Mouse (Mus musculus): Measurements from ENCODE around the gene Strn3.

DNA sequence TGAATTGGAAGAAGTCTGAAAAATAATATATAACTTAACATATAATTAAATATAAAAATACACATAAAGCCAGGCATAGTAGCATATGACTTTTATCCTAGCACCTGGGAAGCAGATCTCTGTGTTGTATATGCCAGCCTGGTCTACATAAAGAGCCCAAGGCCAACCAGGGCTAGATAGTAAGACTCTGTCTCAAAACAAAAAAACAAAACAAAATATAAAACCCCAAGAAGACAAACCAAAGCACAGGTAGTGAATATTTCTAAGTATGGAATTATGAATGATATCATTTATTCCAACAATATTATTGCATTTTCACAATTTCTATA, 68.4 kb downstream of the Strn3 start:
- TF ChIP-seq CTCF (conservative IDR thresholded peaks at IDR 0.05 in 1 of 2, IDR thresholded peaks at IDR 0.05 in 1 of 2; ENCODE audit: low read depth in 2 of 2, low read length in 2 of 2) (no peak), TBP (conservative IDR thresholded peaks at IDR 0.05; ENCODE audit: low read depth, low read length) (no peak), E2F4 (IDR thresholded peaks at IDR 0.05; ENCODE audit: insufficient replicate concordance, low read depth, low read length) (no peak), ELF1 (IDR thresholded peaks at IDR 0.05; ENCODE audit: low read depth, low read length) (no peak), ZKSCAN1 (IDR thresholded peaks at IDR 0.05; ENCODE audit: borderline replicate concordance, low read depth, low read length) (no peak), POLR2A (IDR thresholded peaks at IDR 0.05; ENCODE audit: low read depth, low read length) (no peak), EP300 (IDR thresholded peaks at IDR 0.05; ENCODE audit: low read length) (no peak), TCF12 (IDR thresholded peaks at IDR 0.05; ENCODE audit: low read depth, low read length) (no peak), SMC3 (IDR thresholded peaks at IDR 0.05; ENCODE audit: low read depth, low read length) (no peak), MEF2A (IDR thresholded peaks at IDR 0.05; ENCODE audit: borderline replicate concordance, low read depth, low read length) (no peak), USF1 (IDR thresholded peaks at IDR 0.05; ENCODE audit: low read depth, low read length) (no peak)

All from CH12.LX (cell line).